Mouse (Mus musculus): ENCODE data around the gene Tbc1d2.
"Not testable (repeated sequence)": the region's sequence is repeated elsewhere in the genome, so short reads cannot be mapped to it uniquely, and the experiment has no call there.

The Tbc1d2 gene

DNA sequence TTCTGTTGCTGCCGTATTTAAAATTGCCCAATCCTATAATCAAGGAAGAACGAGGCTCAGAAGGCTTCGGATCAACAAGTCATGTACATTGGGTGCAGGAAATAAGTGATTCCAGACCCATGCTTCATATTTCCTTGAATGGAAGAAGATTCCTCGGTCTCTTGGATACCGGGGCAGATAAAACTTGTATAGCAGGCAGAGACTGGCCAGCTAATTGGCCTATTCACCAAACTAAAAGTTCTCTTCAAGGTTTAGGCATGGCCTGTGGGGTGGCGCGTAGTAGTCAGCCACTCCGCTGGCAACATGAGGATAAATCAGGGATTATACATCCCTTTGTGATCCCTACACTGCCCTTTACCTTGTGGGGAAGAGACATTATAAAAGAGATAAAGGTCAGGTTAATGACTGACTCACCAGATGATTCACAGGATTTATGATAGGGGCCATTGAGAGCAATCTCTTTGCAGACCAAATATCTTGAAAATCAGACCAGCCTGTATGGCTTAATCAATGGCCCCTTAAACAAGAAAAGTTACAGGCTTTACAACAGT is 71.1 kb downstream of the Tbc1d2 start:
- not testable (repeated sequence) for DNase-seq (ENCODE audit: low spot score)

DNA sequence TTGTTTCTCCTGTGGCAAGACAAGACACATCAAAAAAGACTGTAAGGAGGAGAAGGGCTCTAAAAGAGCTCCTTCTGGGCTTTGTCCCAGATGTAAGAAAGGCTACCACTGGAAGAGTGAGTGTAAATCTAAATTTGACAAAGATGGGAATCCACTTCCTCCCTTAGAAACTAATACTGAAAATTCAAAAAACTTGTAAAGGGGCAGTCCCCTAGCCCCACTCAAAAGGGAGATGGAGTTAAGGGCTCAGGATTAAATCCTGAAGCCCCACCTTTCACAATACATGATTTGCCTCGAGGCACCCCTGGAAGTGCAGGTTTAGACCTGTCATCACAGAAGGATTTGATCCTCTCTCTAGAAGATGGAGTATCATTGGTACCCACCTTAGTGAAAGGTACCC is 71.8 kb downstream of the Tbc1d2 start:
- DNase-seq (ENCODE audit: low spot score) = no peak

DNA sequence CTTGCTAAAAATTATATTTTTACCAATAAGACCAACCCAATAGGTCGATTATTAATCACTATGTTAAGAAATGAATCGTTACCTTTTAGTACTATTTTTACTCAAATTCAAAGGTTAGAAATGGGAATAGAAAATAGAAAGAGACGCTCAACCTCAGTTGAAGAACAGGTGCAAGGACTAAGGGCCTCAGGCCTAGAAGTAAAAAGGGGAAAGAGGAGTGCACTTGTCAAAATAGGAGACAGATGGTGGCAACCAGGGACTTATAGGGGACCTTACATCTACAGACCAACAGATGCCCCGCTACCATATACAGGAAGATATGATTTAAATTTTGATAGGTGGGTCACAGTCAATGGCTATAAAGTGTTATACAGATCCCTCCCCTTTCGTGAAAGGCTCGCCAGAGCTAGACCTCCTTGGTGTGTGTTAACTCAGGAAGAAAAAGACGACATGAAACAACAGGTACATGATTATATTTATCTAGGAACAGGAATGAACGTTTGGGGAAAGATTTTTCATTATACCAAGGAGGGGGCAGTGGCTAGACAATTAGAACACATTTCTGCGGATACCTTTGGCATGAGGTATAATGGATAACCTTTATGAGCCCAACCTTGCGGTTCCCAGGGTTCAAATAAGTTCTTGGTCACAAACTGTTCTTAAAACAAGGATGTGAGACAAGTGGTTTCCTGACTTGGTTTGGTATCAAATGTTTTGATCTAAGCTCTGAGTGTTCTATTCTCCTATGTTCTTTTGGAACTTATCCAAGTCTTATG is 74.3 kb downstream of the Tbc1d2 start:
- DNase-seq (ENCODE audit: low spot score) = not testable (repeated sequence)

DNA sequence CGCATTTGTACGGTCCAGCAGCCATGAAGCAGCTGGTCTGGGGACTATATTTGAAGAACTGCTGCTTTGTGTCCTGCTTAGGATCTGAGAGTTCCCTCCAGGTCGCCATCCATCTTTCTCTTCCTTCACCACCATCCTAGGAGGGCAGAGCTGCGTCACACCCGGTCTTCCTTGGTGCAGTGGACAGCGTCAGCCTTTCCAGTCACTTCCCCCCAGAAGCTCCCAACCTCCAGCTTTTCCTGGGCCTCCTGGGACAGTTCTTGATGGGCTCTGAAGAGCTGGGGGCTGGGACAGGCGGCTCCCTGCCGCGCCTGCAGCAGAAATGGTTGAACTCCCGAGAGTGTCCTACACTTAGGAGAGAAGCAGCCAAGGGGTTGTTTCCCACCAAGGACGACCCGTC is 75.2 kb downstream of the Tbc1d2 start:
- DNase-seq (ENCODE audit: low spot score) = no peak

DNA sequence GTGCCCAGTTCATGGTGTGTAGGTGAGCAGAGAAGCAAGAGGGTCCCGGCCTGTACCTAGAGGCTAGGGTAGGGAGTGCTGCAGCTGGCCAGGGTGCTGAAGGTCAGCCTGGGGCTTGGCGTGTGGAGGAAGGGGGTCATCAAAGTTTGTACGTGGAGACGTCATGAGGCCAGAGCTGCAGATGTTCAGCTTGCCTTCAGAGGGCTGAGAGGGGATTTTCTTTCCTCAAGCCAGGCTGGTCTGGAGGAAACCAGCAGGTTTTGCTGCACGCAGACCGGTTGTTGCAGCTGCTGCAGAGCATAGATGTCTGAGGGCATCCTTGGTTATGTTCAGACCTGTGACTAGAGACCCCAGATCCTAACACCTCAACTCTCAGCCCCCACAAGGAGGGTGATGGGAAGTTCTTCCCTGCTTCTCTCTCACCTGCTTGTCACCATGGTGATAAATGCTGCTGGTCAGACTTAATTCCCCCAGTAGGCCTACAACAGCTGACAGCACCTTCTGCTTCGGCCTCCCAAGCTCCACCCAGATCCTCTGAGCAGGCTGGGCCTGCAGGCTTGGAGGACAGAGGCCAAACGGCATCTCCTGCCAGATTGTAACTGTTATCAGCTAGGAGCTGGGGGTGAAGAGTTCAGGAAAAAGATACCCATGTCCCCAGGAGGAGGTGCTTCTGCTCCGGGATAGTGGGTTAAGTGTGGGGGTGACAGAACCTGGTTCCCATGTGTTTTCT is 75.8 kb downstream of the Tbc1d2 start:
- peak; percentile 38 for DNase-seq (ENCODE audit: low spot score)

DNA sequence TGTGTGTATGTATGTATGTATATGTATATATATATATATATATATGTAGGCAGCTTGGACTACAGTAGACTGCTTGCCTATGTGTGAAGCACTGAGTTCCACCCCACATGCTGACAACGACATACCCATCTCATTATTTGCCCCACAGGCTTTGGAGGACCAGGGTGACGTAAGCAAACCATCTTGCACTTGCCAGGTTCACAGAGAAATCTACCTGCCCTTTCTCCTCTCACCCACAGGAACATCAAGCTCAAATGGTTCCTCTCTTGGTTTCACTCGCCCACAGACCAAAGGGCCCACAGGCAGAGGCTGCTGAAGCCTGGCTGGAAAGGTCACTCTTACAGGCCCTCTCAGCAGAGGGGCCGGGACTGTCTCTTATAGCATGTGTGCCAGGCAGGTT is 77.4 kb downstream of the Tbc1d2 start:
- DNase-seq (ENCODE audit: low spot score) = no peak

DNA sequence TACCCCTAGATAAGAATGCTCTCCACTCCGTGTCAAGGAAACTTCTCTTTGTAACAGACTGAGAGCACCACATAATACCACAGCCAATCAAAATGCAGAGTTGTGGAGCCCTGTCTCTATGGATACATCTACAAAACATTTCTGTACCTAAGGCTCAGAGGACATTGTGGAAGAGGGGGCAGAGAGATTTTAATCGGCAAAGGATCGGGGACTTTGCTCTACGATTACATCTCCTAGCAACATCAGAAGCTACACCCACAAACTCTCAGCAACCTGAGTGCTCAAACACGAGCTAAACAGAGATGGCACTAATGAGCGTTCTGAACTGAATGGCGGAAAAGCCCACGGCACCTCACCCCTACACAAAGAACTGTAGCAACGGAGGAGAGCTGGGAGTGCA is 78.3 kb downstream of the Tbc1d2 start:
- no peak for DNase-seq (ENCODE audit: low spot score)

DNA sequence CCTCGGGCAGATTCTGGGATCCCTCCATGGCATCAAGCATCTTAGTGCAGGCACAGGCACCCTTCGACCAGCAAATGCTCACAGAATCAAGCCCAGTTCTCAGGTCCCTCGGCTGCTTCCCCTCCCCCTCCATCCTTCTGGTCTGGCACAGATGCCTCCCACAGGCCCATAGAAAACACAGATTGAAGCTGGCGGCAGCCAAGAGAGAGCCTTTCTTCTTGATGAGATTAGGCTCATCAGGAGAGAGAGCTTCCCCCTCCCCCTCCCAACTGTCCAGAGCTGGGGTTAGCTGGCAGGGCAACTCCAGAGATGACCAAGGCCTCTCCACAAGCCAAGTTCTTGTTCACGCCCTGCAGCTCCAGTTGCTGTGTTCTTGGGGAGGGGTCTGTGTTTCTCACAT is 80.3 kb downstream of the Tbc1d2 start:
- DNase-seq (ENCODE audit: low spot score) = no peak

DNA sequence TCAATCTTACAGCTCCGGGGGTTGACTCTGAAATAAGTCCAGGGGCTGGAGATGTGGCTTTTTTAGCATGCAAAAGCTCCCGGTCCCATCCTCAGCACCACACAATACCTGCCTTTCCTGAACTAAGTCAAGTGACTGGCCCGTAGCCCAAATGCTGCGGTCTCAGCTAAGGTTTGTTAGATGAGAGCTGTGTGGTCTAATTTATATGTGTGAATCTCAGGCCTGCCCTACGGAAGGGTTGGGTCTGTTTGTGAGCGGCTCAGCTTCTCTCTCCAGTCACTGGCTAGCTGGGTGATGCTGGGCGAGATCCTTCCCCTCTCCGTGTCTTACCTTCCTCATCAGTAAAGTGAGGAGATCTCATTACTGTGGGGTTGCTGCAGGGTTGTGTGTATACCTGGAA is 81.8 kb downstream of the Tbc1d2 start:
- DNase-seq (ENCODE audit: low spot score) = no peak

DNA sequence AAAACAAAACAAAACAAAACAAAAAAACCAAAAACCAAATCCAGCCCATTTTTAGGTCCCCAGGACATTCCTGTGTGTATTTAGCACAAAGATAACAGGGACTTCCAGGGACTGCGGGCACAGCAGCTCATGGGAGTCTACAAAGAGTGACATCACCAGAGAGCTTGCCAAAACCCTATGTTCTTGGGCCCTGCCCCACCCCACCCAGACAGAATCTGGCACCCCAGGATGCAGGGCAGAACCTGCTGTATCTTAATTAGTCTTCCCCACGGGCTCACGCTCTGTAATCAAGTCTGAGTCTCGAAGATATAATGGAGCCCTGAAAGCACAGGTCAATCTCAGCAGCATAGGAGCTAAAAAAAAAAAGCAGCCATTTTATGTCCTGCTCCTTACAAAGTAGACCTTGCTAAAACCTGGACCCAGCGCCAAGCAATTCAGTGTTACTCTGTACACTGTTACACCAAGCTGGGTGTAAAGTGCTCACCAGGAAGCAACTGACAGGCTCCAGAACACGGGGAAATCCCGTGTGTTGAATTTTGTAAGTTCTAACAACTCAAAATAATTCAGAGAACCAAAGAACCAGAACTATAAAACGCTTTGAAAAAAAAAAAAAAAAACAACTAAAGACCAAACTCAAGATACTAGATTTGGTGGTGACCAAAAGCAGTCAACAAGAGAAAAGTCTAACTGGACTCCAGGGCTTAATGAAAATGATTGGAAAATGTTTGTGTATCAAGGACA is 82.9 kb downstream of the Tbc1d2 start:
- no peak for DNase-seq (ENCODE audit: low spot score)

DNA sequence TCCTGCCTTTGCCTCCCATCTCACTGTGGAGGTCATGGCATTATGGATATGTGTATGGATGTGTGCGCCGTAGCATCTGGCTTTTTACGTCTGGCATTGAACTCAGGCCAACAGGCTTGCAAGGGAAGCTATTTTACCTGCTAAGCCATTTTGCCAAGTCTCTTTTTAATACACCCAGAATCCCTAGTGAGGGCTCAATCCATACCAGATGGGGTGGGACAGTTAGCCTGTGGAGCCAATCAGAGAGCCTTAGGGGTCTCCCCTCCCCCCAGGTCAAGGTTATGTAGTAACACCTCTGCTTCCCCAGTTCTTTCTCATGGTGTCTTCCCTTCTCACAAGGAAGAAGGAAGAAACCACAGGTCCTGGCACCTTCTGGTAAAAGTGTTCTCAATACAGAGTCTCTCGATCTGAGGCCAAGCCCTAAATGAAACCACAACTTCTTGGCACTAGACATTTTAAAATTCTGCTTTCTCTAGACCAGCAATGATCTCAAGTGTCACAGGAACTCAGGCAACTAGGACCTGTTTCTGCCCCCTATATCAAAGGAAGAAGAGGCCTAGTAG is 84.5 kb downstream of the Tbc1d2 start:
- DNase-seq (ENCODE audit: low spot score) = no peak

DNA sequence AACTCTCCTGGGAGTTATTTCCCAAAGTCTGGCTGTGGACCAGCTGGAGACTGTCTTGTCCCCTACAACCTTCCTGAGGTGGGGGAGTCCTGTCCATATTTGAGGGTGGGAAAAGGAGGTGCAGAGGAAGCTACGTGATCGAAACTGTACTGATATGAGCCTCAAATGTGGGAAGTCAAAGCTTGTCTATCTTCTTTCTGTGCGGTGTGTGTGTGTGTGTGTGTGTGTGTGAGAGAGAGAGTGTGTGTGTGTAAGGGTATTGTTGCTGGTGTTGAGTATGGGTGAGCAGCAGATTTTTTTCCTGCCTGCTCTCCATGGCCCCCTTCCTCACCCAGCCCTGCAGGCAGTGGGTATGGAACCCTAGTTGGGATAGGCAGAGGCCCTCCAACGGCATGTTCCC is 85.8 kb downstream of the Tbc1d2 start:
- no peak for DNase-seq (ENCODE audit: low spot score)

DNA sequence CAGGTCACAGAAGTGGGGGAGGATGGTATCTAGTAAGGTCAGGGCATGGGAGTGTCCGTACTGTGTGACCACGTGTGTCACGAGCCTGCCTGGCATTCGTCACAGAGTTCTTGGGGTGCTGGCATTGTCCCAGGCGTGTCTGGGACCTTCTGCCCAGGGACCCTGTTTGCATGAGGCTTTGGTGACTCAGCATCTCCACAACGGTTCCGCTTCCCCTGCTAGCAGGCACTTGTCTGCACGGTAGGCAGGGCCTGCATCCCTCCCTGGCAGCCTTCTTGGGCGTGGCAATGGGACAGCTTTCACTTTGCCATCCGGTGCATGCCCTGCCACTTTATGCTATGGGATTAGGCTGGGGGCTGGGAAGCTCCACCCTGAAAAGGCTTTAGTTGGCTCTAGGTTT is 86.2 kb downstream of the Tbc1d2 start:
- DNase-seq (ENCODE audit: low spot score) = peak; percentile 29

DNA sequence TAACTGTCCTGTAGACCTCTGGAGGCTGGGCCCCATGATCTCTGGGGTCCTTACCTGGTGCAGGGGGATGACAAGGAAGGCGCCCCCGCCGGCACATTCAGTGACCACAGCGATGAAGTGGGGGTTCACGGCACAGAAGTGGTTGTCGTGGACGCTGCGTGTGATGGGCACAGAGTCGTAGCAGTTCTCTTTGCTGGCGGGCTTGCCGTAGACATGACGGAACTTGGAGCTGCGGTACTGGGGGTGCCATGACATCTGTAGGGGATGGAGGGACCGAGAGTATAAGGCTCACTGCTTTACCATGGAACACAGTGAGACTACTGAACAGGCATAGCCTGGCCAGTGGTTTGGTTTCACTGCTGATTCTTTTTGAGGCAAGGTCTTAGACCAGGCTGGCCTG is 87.2 kb downstream of the Tbc1d2 start:
- no peak for DNase-seq (ENCODE audit: low spot score)

DNA sequence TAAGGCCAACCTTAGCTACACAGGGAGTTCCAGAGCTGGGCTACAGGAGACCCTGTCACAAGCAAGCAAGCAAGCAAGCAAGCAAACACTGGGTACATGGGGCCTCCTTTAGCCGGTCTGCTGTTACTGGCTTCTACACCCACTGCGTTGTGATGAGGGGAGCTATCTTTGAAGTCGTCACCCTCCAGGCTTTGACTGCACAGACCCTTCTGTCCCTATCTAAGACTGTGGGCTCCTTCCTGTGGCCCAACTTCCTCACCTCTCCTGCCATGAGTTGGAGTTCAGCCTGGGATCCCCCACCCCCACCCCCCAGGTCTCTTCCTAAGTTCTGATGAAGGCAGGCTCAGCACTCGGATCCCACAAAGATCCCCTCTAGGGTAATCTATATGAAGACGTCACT is 88.0 kb downstream of the Tbc1d2 start:
- DNase-seq (ENCODE audit: low spot score) = no peak

DNA sequence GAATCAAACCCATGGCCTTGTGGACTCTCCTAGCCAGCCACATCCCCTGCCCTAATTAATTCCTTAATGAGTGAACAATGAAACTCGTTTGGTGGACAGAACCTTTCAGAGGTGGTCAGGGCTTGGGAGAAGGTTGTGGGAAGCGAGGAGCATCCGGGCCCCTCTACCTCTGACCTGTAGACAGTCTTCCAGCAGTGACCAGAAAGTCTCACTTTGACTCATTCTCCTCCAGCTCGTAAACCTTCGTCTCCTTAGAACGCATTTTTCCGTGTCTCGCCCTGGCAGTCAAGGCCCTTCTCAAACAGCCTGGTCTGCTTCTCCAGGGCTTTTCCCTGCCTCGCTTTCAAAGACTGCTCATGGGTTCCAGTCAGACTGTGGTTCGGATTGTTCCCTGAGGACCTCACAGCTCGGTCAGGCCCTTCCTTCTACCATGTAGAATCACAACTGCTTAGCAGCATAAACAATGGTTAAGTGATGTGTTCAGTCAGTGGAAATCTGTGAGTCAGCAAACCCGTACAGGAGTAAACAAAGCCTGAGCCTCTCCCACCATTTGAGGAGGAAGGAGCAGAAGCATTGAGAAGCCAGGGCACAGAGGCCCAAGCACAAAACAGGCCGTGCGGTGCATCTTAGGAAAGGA is 89.8 kb downstream of the Tbc1d2 start:
- DNase-seq (ENCODE audit: low spot score) = no peak

DNA sequence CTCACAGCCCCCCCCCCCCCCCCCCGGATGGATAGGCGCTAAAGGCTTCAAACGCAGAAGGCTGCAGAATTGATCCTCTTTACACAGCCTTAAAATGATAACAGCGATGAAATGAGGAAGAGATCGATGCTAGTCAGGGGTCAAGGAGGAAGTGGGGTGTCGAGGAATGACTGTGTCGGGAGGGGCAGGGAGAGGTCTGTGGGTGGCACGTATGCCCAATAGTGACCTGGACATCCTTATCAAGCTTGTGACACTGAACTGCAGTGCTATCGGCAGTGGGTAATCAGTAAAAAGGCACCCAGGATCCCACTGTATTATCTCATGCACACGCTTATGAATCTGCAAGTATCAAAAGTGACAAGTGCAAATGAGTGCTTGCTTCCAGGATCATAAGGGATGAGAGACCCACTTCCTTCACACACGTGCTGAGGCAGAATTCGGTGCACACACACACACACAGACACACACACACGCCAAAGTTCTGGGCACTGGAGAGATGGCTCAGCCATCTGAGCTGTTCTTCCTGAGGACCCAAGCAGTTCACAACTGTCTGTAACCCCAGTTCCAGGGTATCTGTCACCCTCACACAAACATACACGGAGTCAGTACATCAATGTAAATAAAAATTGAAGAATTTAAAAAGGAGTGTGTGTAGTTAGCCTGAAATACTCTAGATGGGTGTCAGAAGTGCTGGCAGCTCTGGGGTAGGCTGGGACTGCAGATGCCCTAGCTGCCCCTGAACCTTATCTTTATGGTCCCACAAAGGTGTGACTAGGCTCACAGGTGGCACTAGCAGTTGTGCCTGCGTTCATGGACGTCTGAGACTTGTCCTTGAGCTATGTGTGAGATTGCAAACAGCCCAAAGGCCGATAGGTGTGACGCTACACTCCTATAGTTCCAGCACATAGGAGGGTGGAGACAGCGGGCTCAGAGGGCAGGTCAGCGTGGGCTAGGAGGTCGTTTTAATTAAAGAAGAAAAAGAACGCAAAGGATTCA is 91.0 kb downstream of the Tbc1d2 start:
- DNase-seq (ENCODE audit: low spot score) = no peak

DNA sequence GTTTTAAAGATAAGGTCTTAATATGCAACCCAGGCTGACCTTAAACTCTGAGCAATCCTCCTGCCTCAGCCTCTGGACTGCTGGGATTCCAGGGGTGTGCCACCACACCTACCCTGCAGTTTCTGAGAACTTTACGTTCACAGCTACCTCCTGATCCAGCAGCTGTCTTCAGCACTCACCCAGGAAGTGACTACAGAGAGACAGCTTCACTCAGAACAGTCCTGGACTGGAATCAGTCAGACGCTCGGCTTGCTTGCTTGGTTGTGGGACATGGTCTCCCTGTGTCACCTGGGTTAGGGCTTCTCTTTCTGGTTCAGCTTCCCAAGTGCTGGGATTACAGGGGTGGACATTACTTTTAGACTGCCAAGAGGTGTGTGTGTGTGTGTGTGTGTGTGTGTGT is 93.1 kb downstream of the Tbc1d2 start:
- DNase-seq (ENCODE audit: low spot score) = no peak

DNA sequence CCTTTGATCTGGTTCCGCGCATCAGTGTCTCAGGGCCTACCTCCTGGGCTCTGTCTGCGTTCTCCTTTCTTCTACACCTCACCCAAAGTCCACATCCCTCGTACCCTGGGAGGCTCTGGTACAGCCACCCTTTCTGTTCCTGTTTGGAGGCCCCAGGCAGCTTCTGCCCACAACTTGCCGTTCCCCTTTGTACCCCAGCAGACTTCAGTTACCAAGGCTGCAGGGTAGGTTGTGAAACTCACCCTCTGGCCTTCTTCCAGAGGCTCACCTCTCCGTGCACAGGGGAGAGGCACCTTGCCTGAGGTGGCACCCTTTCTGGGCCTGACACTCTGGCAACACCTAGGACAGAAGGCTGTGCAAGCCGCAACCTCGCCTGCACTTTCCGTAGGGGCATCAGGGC is 94.2 kb downstream of the Tbc1d2 start:
- no peak for DNase-seq (ENCODE audit: low spot score)
